Mouse (Mus musculus) heart, postnatal 0 days (tissue): Measurements from ENCODE around the gene Smo.

Experiments used
- CTCF ChIP-seq: IDR thresholded peaks from 2 replicates; pipeline ENCODE4 v1.5.1; 2016; ENCODE audit warnings: antibody characterized with exemption, control low read depth, low read depth
- EP300 ChIP-seq: IDR thresholded peaks from 2 replicates; pipeline ENCODE4 v1.6.1; 2016; ENCODE audit warnings: antibody characterized with exemption, low read depth

DNA sequence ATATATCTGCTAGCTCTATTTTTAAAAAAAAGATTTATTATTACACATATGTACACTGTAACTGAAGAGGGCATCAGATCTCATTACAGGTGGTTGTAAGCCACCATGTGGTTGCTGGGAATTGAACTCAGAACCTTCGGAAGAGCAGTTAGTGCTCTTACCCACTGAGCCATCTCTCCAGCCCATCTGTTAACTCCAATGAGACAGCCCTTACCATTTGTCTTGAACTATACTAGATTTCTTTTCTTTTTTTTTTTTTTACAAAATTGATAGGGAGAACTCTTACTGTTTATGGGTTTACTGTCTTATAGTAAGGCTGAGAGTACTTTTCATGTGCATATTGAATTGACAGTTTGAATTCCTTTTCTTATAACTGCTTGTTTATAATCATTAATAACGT lies 45.3 kb downstream of the Smo start:
- no peak for TF ChIP-seq CTCF
- TF ChIP-seq EP300, result no peak
